Comparison of ENCODE assay signal across 9 mouse cellular contexts in the genomic region with DNA sequence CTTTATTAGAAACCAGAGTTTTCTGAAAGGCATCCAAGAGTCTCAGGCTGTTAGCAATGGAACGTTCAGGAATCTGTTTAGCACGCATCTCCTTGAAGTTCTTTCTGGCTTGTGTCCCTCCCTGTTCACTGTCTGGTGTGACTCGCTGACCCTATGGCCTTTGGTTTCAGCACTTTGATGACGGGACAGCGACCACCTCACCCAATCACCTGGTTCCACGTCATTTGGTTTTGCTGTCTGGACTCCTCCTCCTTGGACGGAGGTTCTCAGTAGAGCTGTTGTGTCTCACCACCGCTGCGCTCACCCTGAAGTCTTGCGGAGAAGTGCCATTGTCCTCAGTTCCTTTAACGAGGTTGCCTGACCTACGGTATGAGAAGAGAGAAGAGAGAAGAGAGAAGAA. TPM values are rescaled to one million over a fixed set of nuclear protein-coding genes. Genes with fewer than 3 reads are reported as not detected.
DNase-seq lines count a peak whose midpoint lies in the region; ATAC-seq and TF ChIP-seq lines count a peak whose summit lies in the region.
"Had no signal": no experiment of that assay in that cellular context is flagged by ENCODE, and none has a peak within 500 bp of the region (broad histone marks: within the 10 kb centered on the region; RNA-seq: fewer than 3 reads in every experiment).

No protein-coding gene starts in this region.

- no peak for ATAC-seq in hindbrain, postnatal 0 days
- ATAC-seq in hindbrain, embryonic 16.5 days: no peak
- ATAC-seq in midbrain, embryonic 15.5 days (replicated peaks): no peak

- H3K9ac ChIP-seq in hindbrain, postnatal 0 days (replicated peaks; ENCODE audit: low read length): no peak overlapping the region
- H3K9ac ChIP-seq in hindbrain, embryonic 16.5 days (ENCODE audit: low read depth, low read length): no peak overlapping the region
- H3K9ac ChIP-seq in midbrain, embryonic 15.5 days: no peak overlapping the region
- H3K9ac ChIP-seq: embryonic facial prominence, embryonic 12.5 days had no signal

- DNase-seq in hindbrain, postnatal 0 days (ENCODE audit: low spot score): no peak
- DNase-seq in adrenal gland, postnatal 10 days: peak; percentile 67
- DNase-seq in kidney, postnatal 36 days: peak; percentile 11 to 48
- no peak for DNase-seq in gastrocnemius, postnatal 14 days
- DNase-seq in urinary bladder, adult 2 months (ENCODE audit: low spot score): no peak

- peaks cover 47% of the 10 kb centered on the region for H3K27me3 ChIP-seq in hindbrain, postnatal 0 days (ENCODE audit: insufficient read depth, low read length)
- H3K27me3 ChIP-seq in hindbrain, embryonic 16.5 days (replicated peaks; ENCODE audit: control insufficient read depth, insufficient read depth, low read length): peaks cover 36% of the 10 kb centered on the region
- peaks cover 24% of the 10 kb centered on the region for H3K27me3 ChIP-seq in myocyte (ENCODE audit: control insufficient read depth, insufficient read depth, insufficient read length)
- H3K27me3 ChIP-seq in midbrain, embryonic 15.5 days (replicated peaks): no peaks in the 10 kb centered on the region

- H3K4me3 ChIP-seq in hindbrain, postnatal 0 days (ENCODE audit: low read length): no peak overlapping the region
- no peak overlapping the region for H3K4me3 ChIP-seq in hindbrain, embryonic 16.5 days (ENCODE audit: low read length)
- H3K4me3 ChIP-seq in myocyte: no peak overlapping the region
- H3K4me3 ChIP-seq in midbrain, embryonic 15.5 days: no peak overlapping the region
- H3K4me3 ChIP-seq: embryonic facial prominence, embryonic 12.5 days had no signal

- intact Hi-C loops in gastrocnemius, postnatal 14 days (cut with DNase I; ENCODE audit: low total_unique reads): no loop called here

- TF ChIP-seq CTCF in hindbrain, postnatal 0 days (IDR thresholded peaks at IDR 0.05; ENCODE audit: low read depth): no peak

- no peaks in the 10 kb centered on the region for H3K9me3 ChIP-seq in hindbrain, postnatal 0 days (ENCODE audit: low read length)
- no peaks in the 10 kb centered on the region for H3K9me3 ChIP-seq in hindbrain, embryonic 16.5 days (ENCODE audit: control insufficient read depth, low read length)
- H3K9me3 ChIP-seq in midbrain, embryonic 15.5 days: no peaks in the 10 kb centered on the region
- H3K9me3 ChIP-seq: embryonic facial prominence, embryonic 12.5 days had no signal

- H3K36me3 ChIP-seq in hindbrain, postnatal 0 days (ENCODE audit: insufficient read depth, low read length): no peaks in the 10 kb centered on the region
- no peaks in the 10 kb centered on the region for H3K36me3 ChIP-seq in hindbrain, embryonic 16.5 days (ENCODE audit: control insufficient read depth, insufficient read depth, low read length)
- H3K36me3 ChIP-seq in myocyte (ENCODE audit: control insufficient read depth, insufficient read depth): no peaks in the 10 kb centered on the region
- H3K36me3 ChIP-seq in midbrain, embryonic 15.5 days (replicated peaks): no peaks in the 10 kb centered on the region
- H3K36me3 ChIP-seq: embryonic facial prominence, embryonic 12.5 days had no signal

- 0 out of 2 replicates have a peak overlapping the region, but pooled peaks have one; percentile 18 for H3K4me2 ChIP-seq in hindbrain, postnatal 0 days (ENCODE audit: low read depth, low read length)
- no peak overlapping the region for H3K4me2 ChIP-seq in hindbrain, embryonic 16.5 days (ENCODE audit: low read length)
- no peak overlapping the region for H3K4me2 ChIP-seq in myocyte (ENCODE audit: low read depth)
- no peak overlapping the region for H3K4me2 ChIP-seq in midbrain, embryonic 15.5 days
- H3K4me2 ChIP-seq: embryonic facial prominence, embryonic 12.5 days had no signal

- H3K27ac ChIP-seq in hindbrain, postnatal 0 days: no peak overlapping the region
- no peak overlapping the region for H3K27ac ChIP-seq in hindbrain, embryonic 16.5 days (ENCODE audit: low read depth, low read length)
- no peak overlapping the region for H3K27ac ChIP-seq in midbrain, embryonic 15.5 days
- H3K27ac ChIP-seq: embryonic facial prominence, embryonic 12.5 days had no signal

- no peaks in the 10 kb centered on the region for H3K79me2 ChIP-seq in myocyte (ENCODE audit: control insufficient read depth, insufficient read depth)

- 4% methylated on average over 12 of the region's 12 CpGs for WGBS in hindbrain, postnatal 0 days
- 4% methylated on average over 12 of the region's 12 CpGs for WGBS in hindbrain, embryonic 16.5 days
- WGBS in midbrain, embryonic 15.5 days: 15% methylated on average over 12 of the region's 12 CpGs

- H3K4me1 ChIP-seq in hindbrain, postnatal 0 days (ENCODE audit: insufficient read depth, low read length): no peaks in the 10 kb centered on the region
- H3K4me1 ChIP-seq in hindbrain, embryonic 16.5 days (ENCODE audit: control insufficient read depth, insufficient read depth, low read depth, low read length): no peaks in the 10 kb centered on the region
- H3K4me1 ChIP-seq in midbrain, embryonic 15.5 days: no peaks in the 10 kb centered on the region
- H3K4me1 ChIP-seq: embryonic facial prominence, embryonic 12.5 days had no signal

- no peak for TF ChIP-seq POLR2A in myocyte (IDR thresholded peaks at IDR 0.05; ENCODE audit: insufficient read length, low read depth)

- no peak overlapping the region for H3ac ChIP-seq in myocyte (ENCODE audit: control insufficient read depth, insufficient read length)

TF ChIP-seq in myocyte, 11 proteins besides CTCF, POLR2A, EP300 and RAD21:
- TF ChIP-seq MAX (IDR thresholded peaks at IDR 0.05; ENCODE audit: low read depth) (no peak), REST (IDR thresholded peaks at IDR 0.05; ENCODE audit: insufficient read depth, insufficient read length) (peak; percentile 84)

RNA-seq across cellular contexts. Expression of a gene that starts 21.2 kb away (rescaled TPM):
- 0.10 TPM in 1 of 2 replicates, not detected in the other for total RNA-seq in hindbrain, postnatal 0 days (2014; rRNA removed)
- polyA plus RNA-seq in hindbrain, postnatal 0 days (2015; fragmentation: Nextera tagmentation; extraction: Ambion mirVana): not detected in 2 replicates
- polyA plus RNA-seq in hindbrain, embryonic 16.5 days (2015; fragmentation: Nextera tagmentation; extraction: Ambion mirVana): 0.13 and 0.99 TPM in 2 replicates
- total RNA-seq in adrenal gland, postnatal 10 days (2021): not detected
- not detected for polyA plus RNA-seq in myocyte (2012; fragmentation: generic; extraction: Trizol)
- total RNA-seq in gastrocnemius, postnatal 14 days (2021): not detected
- polyA plus RNA-seq in urinary bladder, adult 2 months (2012; rRNA removed): not detected in 2 replicates
- polyA plus RNA-seq in midbrain, embryonic 15.5 days (2015; fragmentation: Nextera tagmentation; extraction: Ambion mirVana): 5.3 and 6.5 TPM in 2 replicates

RNA-seq across cellular contexts. Expression of a gene that starts 21.4 kb away (rescaled TPM):
- total RNA-seq in hindbrain, postnatal 0 days (2014; rRNA removed): 37.0 and 43.1 TPM in 2 replicates
- 36.8 and 39.2 TPM in 2 replicates for polyA plus RNA-seq in hindbrain, postnatal 0 days (2015; fragmentation: Nextera tagmentation; extraction: Ambion mirVana)
- 36.4 and 38.4 TPM in 2 replicates for polyA plus RNA-seq in hindbrain, embryonic 16.5 days (2015; fragmentation: Nextera tagmentation; extraction: Ambion mirVana)
- total RNA-seq in adrenal gland, postnatal 10 days (2021): 10 to 100 TPM; 19.2 to 19.4 TPM
- polyA plus RNA-seq in myocyte (2012; fragmentation: generic; extraction: Trizol): 13.9 TPM
- 10 to 100 TPM; 12.2 to 12.9 TPM for total RNA-seq in gastrocnemius, postnatal 14 days (2021)
- 30.1 and 33.5 TPM in 2 replicates for polyA plus RNA-seq in urinary bladder, adult 2 months (2012; rRNA removed)
- polyA plus RNA-seq in midbrain, embryonic 15.5 days (2015; fragmentation: Nextera tagmentation; extraction: Ambion mirVana): 37.2 and 39.7 TPM in 2 replicates

Comparison
In these comparisons a context has a peak if more than half of its experiments do, and no peak if none do; other contexts are left out.
1. DNase-seq: peak in adrenal gland, postnatal 10 days (single experiment) and kidney, postnatal 36 days (2 of 2); none in hindbrain, postnatal 0 days (single experiment), gastrocnemius, postnatal 14 days (single experiment) and urinary bladder, adult 2 months (single experiment).